40 mouse cellular contexts compared by ENCODE assay signal in genomic region chr17:36190169-36190507, GRCm38 (mm10). TPM values are rescaled to one million over a fixed set of nuclear protein-coding genes. Genes with fewer than 3 reads are reported as not detected.
DNase-seq lines count a peak whose midpoint lies in the region; ATAC-seq and TF ChIP-seq lines count a peak whose summit lies in the region.
"Had no signal": no experiment of that assay in that cellular context is flagged by ENCODE, and none has a peak within 500 bp of the region (broad histone marks: within the 10 kb centered on the region; RNA-seq: fewer than 3 reads in every experiment).

TSS of gene H2-T3 (minus strand) at chr17:36190287.

- H3K27ac ChIP-seq in heart, embryonic 10.5 days: no peak within 1 kb of the TSS
- peak within 1 kb of the TSS; percentile 88 for H3K27ac ChIP-seq in intestine, postnatal 0 days (ENCODE audit: low read depth, low read length)
- H3K27ac ChIP-seq: embryonic facial prominence, embryonic 10.5 days; embryonic facial prominence, embryonic 15.5 days; forebrain, embryonic 12.5 days; heart, embryonic 15.5 days; hindbrain, embryonic 13.5 days; limb, embryonic 10.5 days; limb, embryonic 15.5 days; liver, embryonic 13.5 days; macrophage; midbrain, embryonic 10.5 days; midbrain, embryonic 15.5 days; neural tube, embryonic 15.5 days had no signal

- peak within 1 kb of the TSS; percentile 26; the same call in 1 of the 2 replicates for H3K9ac ChIP-seq in intestine, postnatal 0 days (ENCODE audit: low read depth, low read length)
- H3K9ac ChIP-seq: embryonic facial prominence, embryonic 15.5 days; forebrain, postnatal 0 days; heart, embryonic 15.5 days; hindbrain, embryonic 13.5 days; limb, embryonic 15.5 days; liver, embryonic 13.5 days; midbrain, embryonic 15.5 days; neural tube, embryonic 15.5 days had no signal

- DNase-seq in heart, embryonic 10.5 days (ENCODE audit: low spot score): peak; percentile 53
- DNase-seq in heart, adult 8-10 months (ENCODE audit: low spot score): no peak
- peak; percentile 49 for DNase-seq in thymus, postnatal 14 days
- no peak for DNase-seq in thymus, postnatal 0 days (ENCODE audit: low spot score)
- DNase-seq in thymus, postnatal 4 days: peak; percentile 51
- DNase-seq in layer of hippocampus, adult 9-11 months: no peak
- DNase-seq: adrenal gland, adult 2 months; adrenal gland, postnatal 36 days; cerebellum, adult 18-20 months; cerebellum, postnatal 25 days; forebrain, postnatal 0 days; gastrocnemius, postnatal 10 days; kidney, adult 8-10 months; kidney, postnatal 10 days; layer of hippocampus, postnatal 36 days; liver, embryonic 13.5 days; lung, adult 18-20 months; retina, postnatal 1 day; right cerebral cortex, postnatal 14 days had no signal

- H3K9me3 ChIP-seq in heart, embryonic 10.5 days: no peaks in the 10 kb centered on the region
- H3K9me3 ChIP-seq in intestine, postnatal 0 days (ENCODE audit: control insufficient read depth): no peaks in the 10 kb centered on the region
- H3K9me3 ChIP-seq: embryonic facial prominence, embryonic 10.5 days; embryonic facial prominence, embryonic 15.5 days; forebrain, embryonic 12.5 days; heart, embryonic 15.5 days; hindbrain, embryonic 13.5 days; limb, embryonic 10.5 days; limb, embryonic 15.5 days; liver, embryonic 13.5 days; midbrain, embryonic 10.5 days; midbrain, embryonic 15.5 days; neural tube, embryonic 15.5 days had no signal

- H3K36me3 ChIP-seq in heart, embryonic 10.5 days: no peaks in the 10 kb centered on the region
- no peaks in the 10 kb centered on the region for H3K36me3 ChIP-seq in intestine, postnatal 0 days (ENCODE audit: control insufficient read depth, insufficient read depth)
- H3K36me3 ChIP-seq: embryonic facial prominence, embryonic 10.5 days; embryonic facial prominence, embryonic 15.5 days; forebrain, embryonic 12.5 days; heart, embryonic 15.5 days; hindbrain, embryonic 13.5 days; limb, embryonic 10.5 days; limb, embryonic 15.5 days; liver, embryonic 13.5 days; midbrain, embryonic 10.5 days; midbrain, embryonic 15.5 days; neural tube, embryonic 15.5 days had no signal

- H3K4me3 ChIP-seq in heart, embryonic 10.5 days: no peak within 1 kb of the TSS
- peak within 1 kb of the TSS; percentile 40 for H3K4me3 ChIP-seq in intestine, postnatal 0 days (ENCODE audit: low read depth, low read length)
- H3K4me3 ChIP-seq: embryonic facial prominence, embryonic 10.5 days; embryonic facial prominence, embryonic 15.5 days; forebrain, embryonic 12.5 days; heart, embryonic 15.5 days; hindbrain, embryonic 13.5 days; limb, embryonic 10.5 days; limb, embryonic 15.5 days; liver, embryonic 13.5 days; midbrain, embryonic 10.5 days; midbrain, embryonic 15.5 days; neural tube, embryonic 15.5 days had no signal

- TF ChIP-seq CTCF in intestine, postnatal 0 days (IDR thresholded peaks at IDR 0.05; ENCODE audit: low read depth): no peak

- H3K27me3 ChIP-seq in heart, embryonic 10.5 days (ENCODE audit: insufficient read depth, poor library complexity, severe bottlenecking): peaks cover 90% of the 10 kb centered on the region
- no peaks in the 10 kb centered on the region for H3K27me3 ChIP-seq in intestine, postnatal 0 days (replicated peaks; ENCODE audit: control insufficient read depth, insufficient read depth, low read length)

- 55% methylated on average over 2 of the region's 2 CpGs for WGBS in heart, embryonic 10.5 days
- 36% methylated on average over 2 of the region's 2 CpGs for WGBS in intestine, postnatal 0 days

- H3K4me1 ChIP-seq in heart, embryonic 10.5 days: no peaks in the 10 kb centered on the region
- no peaks in the 10 kb centered on the region for H3K4me1 ChIP-seq in intestine, postnatal 0 days (replicated peaks; ENCODE audit: control insufficient read depth, insufficient read depth, low read length)
- H3K4me1 ChIP-seq: embryonic facial prominence, embryonic 10.5 days; embryonic facial prominence, embryonic 15.5 days; forebrain, embryonic 12.5 days; heart, embryonic 15.5 days; hindbrain, embryonic 13.5 days; limb, embryonic 10.5 days; limb, embryonic 15.5 days; liver, embryonic 13.5 days; midbrain, embryonic 10.5 days; midbrain, embryonic 15.5 days; neural tube, embryonic 15.5 days had no signal

- ATAC-seq in intestine, postnatal 0 days: peak; percentile 92
- ATAC-seq in inflammation-experienced regulatory T-cells, adult 6 months: no peak
- ATAC-seq: forebrain, postnatal 0 days; lung, postnatal 0 days; midbrain, embryonic 15.5 days had no signal

- H3K4me2 ChIP-seq in intestine, postnatal 0 days (replicated peaks; ENCODE audit: low read depth): peak within 1 kb of the TSS; percentile 66
- H3K4me2 ChIP-seq: embryonic facial prominence, embryonic 15.5 days; forebrain, embryonic 12.5 days; heart, embryonic 15.5 days; hindbrain, embryonic 13.5 days; limb, embryonic 15.5 days; liver, embryonic 13.5 days; midbrain, embryonic 15.5 days; neural tube, embryonic 15.5 days had no signal

RNA-seq across cellular contexts. Expression of gene H2-T3, which starts in this region (rescaled TPM):
- not detected in 2 replicates for polyA plus RNA-seq in heart, embryonic 10.5 days (2016; fragmentation: Nextera tagmentation; extraction: Ambion mirVana)
- not detected for total RNA-seq in heart, adult 8-10 months (2022)
- polyA plus RNA-seq in thymus, postnatal 0 days (2015; fragmentation: Nextera tagmentation; extraction: Ambion mirVana): 1.9 and 2.7 TPM in 2 replicates
- 53.3 and 65.3 TPM in 2 replicates for polyA plus RNA-seq in intestine, postnatal 0 days (2015; fragmentation: Nextera tagmentation; extraction: Ambion mirVana)
- polyA plus RNA-seq in inflammation-experienced regulatory T-cells, adult 6 months (2017; shearing (Covaris generic)): 1 to 10 TPM in 1 of 3 experiments, under 1 TPM in 1, not detected in 1; 0.67 to 6.8 TPM
- total RNA-seq: adrenal gland, adult 2 months; adrenal gland, postnatal 36 days; CH12.LX; forebrain, postnatal 0 days; gastrocnemius, postnatal 10 days; heart, postnatal 25 days; layer of hippocampus, adult 8-10 months; layer of hippocampus, postnatal 36 days had no signal
- polyA plus RNA-seq: adrenal gland, adult 2 months; brain, embryonic 14.5 days; C2C12; embryonic facial prominence, embryonic 10.5 days; embryonic facial prominence, embryonic 15.5 days; forebrain, embryonic 12.5 days; forebrain, postnatal 0 days; gonadal fat pad, adult 2 months; heart, embryonic 15.5 days; hindbrain, embryonic 13.5 days; limb, embryonic 10.5 days; limb, embryonic 15.5 days; liver, embryonic 13.5 days; macrophage; midbrain, embryonic 10.5 days; neural tube, embryonic 15.5 days; testis, adult 2 months had no signal

Comparison
In these comparisons a context has a peak if more than half of its experiments do, and no peak if none do; other contexts are left out.
1. DNase-seq: peak in thymus, postnatal 14 days (single experiment) and thymus, postnatal 4 days (single experiment); none in heart, adult 8-10 months (single experiment), thymus, postnatal 0 days (single experiment) and layer of hippocampus, adult 9-11 months (single experiment).
2. Peak in DNase-seq in heart, embryonic 10.5 days; RNA of the gene not detected or under 1 TPM.